Mouse (Mus musculus) thymus, postnatal 4 days (tissue): ENCODE measurements around the gene Cd37.

Experiments used
- DNase-seq: peaks from one replicate; pipeline ENCODE4 v3.0.0; 2021

The Cd37 gene

GRCm38 (mm10) chr7:45198435-45198834 is 40.5 kb downstream of the Cd37 start:
- no peak for DNase-seq

DNA sequence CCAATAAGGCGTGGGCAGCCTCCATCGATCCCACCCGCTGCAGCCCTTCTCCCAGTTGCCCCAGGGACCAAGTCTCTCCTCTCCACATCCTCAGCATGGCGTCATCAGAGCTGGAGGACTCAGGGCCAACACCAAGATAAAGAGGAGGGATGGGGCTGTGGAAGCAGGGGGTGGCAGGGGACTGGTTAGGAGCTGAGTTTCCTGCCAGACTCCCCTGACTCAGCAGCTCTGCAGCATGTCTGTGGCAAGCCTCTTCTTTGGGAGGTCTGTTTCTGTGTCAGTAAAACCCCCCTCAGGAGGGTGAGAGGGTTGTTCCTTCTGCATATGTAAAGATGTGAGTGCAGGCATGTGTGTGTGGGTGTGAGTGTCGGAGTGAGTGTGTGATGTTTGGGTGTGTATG is 41.9 kb downstream of the Cd37 start:
- no peak for DNase-seq

DNA sequence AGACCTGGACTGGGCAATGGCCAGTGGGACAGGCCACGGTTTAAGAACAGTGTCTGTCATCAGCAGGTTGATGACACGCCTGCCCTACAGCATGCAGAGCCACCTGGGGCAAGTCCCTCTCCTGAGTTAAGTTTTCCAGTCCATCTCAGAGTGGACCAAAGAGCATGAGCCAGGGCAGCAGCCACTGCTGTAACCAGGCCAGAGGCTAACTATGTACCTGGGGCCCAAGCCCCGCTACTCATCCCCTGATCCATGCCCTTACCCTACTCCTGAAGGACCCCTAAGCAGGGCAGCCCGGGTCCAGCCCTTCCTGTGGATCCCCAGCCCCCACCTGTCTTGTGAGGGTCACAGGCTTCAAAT is 42.8 kb downstream of the Cd37 start:
- no peak for DNase-seq

DNA sequence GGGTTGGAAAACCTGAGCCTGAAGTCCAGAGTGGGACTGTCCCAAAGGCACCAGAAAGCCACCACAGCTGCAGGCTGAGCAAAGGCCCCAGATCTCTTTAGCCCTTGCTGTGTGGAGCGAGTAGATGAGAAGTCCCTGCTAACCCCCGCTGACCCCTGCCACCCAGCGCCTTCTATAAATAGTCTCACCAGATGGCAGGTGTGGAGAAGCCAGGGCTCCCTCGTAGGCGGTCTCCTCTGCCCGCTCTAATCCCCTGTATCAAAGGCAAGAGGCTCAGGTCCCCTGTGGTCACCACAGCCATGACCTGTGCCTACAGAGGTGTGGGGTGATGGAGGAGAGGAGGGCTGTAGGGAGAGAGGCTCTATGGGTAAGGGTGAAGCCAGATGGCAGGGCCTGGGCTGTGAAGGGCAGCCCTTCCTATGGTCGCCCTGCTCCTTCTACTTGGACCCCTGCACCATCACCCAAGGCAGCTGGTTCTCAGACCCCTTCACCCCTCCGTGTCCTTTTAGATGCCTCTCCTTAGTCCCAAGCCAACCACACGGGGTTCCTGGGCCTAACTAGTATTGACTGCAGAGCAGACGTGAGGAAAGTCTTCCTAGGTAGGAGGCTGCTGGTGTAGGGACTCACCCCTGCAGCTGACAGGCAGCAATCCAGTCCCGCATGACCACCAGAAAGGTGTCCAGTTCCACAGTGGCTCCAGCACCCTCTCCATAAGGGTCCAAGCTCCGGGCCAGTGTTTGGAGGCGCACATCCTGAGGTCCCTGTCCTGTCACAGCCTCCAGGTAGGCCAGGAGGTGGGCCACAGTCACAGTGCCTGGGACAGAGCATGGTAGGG is 43.4 kb downstream of the Cd37 start:
- DNase-seq = no peak

DNA sequence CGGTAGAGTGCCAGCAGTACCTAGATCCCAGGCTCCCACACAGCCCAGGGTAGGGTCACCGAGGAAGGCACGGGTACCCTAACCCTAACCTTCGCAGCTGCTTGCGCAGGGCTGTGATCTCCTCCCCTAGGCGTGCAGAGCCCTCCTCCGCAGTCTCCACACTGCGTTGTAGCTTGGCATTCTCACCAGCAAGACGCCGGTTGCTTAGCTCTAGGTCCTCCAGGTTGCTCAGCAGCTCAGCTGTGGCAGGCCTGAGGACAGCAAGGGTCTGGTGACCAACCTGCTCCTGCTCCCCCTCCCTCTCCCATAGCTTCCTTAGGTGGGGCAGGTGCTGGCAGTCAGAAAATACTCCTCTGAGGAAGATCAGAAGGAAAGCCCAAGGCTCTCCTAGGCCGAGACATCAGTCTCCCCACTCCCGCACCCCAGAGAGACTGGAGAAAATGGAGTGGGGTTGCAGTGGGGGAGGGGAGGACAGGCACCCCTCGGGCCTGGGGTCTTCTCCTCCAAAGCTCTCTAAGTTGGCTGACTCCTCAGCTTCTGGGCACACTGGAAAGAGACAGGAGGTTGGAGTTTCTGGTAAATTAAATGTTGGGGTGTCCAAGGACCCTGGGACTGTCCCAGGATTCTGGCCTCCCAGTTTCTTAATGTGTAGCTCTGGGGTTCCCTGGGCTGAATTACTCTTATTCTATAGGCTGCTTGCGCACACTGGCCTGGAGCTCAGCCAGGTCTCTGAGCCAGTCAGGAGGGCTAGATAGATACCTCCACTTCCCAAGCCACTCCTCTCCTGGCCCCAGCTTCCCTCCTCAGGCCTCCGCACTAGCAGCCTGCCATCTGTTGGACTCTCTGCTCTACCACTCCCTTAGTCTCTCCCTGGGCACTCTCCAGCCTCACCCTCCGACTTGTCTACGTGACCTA is 44.8 kb downstream of the Cd37 start:
- no peak for DNase-seq

DNA sequence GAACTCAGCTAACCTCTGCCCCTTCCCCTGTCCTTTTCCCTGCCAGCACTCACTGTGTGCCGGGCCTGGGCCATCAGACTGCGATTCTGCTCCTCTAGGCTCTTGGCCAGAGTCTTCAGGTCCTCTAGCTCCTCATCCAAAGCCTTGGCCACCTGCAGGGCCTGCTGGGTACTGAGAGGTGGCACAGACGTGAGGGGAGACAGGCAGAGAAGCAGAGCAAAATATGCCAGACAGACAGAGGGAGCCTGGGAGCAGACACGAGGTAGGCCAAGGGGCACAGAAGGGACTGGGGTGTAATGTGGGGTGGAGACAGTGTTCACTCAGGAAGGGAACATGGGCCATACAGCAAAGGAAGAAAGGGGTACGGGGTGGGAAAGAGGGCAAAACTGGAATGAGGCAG is 45.5 kb downstream of the Cd37 start:
- no peak for DNase-seq

DNA sequence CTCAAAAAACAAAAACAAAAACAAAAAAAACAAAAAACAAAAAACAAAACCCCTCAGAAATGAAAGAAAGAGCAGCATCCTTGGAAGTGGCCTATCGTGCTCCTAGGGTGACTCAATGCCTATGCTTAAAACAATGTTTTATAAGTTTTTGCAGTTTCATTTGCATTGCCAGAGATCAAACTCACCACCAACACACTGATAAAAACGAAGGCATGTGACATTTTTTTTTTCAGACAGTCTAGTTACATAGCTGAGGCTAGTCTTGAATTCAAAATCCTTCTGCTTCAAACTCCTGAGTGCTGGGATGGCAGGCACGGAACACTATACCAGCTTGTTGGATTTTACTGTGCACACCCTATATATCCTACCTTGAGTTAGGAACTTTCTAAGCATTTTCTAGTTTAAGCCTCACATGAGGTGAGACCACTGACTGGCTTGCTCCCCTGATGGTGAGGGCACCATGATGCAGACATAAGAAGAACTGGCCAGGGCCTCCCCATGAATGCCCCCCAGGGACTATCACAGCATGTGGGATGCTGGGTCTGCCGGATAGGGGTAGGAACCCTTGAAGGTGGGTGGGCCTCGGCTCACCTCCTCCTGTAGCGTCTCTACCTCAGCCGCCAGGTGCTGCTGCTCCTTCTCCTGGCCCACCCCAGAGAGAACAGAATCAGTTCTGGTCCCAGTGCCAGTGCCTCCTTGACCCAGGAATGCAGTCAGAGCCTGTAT is 46.2 kb downstream of the Cd37 start:
- no peak for DNase-seq

DNA sequence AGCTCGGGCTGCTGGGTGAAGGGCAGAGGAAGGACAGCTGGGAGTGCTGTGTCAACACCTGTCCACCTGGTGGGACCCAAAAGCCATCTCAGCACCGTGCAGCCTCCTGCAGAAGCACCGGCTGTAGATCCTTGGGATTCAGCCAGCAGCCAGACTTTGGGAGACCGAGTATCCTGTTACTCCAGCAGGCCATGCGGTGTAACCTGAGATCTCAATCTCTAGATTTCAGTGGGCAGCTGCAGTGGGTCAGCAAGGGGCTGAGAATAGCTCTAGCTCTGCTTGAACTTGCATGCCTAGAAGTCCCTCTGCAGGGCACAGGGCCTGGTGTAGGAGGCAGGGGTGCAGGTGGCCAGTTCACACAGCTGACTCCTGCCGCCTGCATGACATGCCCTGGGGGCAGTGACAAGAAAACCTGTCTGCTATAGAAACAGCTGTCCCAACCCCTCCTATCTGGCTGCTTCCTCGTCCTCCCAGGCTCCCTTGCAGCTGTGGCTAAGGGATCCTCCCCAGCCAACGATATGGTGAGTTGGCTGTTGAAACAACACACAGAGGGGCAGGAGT is 47.0 kb downstream of the Cd37 start:
- no peak for DNase-seq

GRCm38 (mm10) chr7:45191161-45191560 is 47.8 kb downstream of the Cd37 start:
- no peak for DNase-seq

- no peak for DNase-seq
Measured at GRCm38 (mm10) chr7:45190186-45190585, 48.7 kb downstream of the Cd37 start.

DNA sequence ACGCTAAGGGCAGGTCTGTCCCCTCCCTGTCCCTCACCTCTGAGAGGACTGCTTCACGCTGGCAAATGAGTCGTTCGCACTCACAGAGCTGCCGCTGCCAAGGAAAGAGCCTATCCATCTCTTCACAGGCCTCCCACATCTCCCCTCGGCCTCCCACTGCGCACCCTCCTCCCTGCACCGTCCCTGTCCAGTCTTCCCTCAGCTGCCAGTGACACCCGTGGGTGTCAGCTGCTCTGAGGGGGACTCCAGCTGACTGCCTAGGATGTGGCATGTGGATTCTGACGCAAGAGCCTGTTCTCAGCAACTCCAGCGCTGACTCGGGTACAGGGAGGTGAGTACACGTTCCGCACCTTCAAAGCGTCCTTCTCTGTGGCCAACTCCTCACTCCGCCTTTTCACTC is 49.3 kb downstream of the Cd37 start:
- no peak for DNase-seq

DNA sequence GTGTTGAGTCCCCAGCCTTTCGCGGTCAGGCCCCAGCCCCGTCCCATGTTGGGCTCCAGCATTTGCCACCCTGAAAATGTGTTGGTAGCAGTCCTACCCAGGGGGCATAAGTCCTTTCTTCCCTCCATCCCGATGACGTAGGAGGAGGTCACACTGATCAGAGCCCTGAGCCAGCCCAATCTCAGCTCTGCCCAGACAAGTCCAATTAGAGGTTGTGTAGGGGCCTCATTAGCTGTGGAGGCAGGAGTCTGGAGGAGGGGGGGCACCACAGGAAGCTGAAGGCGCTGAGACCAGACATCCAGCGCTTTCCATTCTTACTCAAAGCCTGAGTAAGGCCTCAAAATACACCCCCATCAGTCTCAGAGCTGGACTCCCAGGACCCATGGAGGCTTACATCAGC is 53.0 kb downstream of the Cd37 start:
- no peak for DNase-seq

DNA sequence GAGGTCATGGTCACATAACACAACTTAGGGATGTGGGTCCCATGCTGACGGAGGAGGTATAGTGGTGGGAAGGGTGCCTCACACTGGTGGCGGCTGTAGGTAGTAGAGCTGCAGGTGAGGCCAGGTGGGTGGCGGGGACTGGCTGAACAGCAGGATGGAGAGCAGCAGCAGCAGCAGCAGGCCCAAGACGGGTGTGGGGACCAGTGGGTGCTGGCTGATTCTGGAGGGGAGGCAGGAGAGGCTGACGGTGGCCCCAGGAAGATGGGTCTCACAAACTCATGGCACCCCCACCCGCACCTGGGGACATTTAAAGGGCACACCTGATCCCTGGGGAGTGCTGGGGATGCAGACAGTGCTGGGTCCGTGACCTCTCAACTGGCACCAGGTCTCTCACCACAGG is 55.2 kb downstream of the Cd37 start:
- DNase-seq = no peak
